16 mouse cellular contexts compared by ENCODE assay signal in the genomic region with DNA sequence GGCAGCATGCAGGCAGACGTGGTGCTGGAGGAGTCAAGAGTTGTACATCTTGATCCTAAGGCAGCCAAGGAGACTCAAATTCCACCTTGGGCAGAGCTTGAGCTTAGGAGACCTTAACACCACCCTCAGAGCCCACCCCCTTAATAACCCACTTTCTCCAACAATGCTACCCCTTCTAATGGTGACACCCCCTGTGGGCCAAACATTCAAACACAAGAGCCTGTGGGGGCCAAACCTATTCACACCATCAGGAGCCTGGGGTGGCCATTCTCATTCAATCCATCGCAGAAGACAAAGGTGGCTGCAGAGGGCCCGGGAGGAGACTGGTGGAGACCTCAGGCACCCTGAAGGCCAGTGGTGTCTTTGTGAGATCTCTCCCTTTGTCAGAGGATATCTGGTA. TPM values are rescaled to one million over a fixed set of nuclear protein-coding genes. Genes with fewer than 3 reads are reported as not detected.
DNase-seq lines count a peak whose midpoint lies in the region.
"Had no signal": no experiment of that assay in that cellular context is flagged by ENCODE, and none has a peak within 500 bp of the region (broad histone marks: within the 10 kb centered on the region; RNA-seq: fewer than 3 reads in every experiment).

No protein-coding gene starts in this region.

- DNase-seq in ES-CJ7 (ENCODE audit: low read depth, low spot score), result peak; percentile 77
- DNase-seq in R1 (ENCODE audit: low read depth, low spot score), result peak; percentile 64
- DNase-seq in ZHBTc4 (ENCODE audit: low read depth, low spot score), result peak; percentile 67
- no peak for DNase-seq in Muller cell, postnatal 12 days (ENCODE audit: inconsistent ontology term)
- no peak for DNase-seq in cerebellum, postnatal 10 days
- no peak for DNase-seq in gastrocnemius, postnatal 4 days (ENCODE audit: low spot score in 2 of 2)
- DNase-seq: adrenal gland, adult 8-10 months; adrenal gland, postnatal 14 days; adrenal gland, postnatal 36 days; cerebellum, adult 11 months; cerebellum, adult 18-20 months; cerebellum, adult 8-10 months; cerebellum, adult 9-11 months; cerebellum, postnatal 25 days; forebrain, postnatal 0 days had no signal

RNA-seq across cellular contexts. Expression of gene Gprc5a, which starts 23.5 kb away (rescaled TPM):
- 1 to 10 TPM; 1.3 to 1.5 TPM for total RNA-seq in gastrocnemius, postnatal 4 days (2021)
- total RNA-seq: G1E had no signal

RNA-seq across cellular contexts. Expression of gene Ddx47, which starts 30.5 kb away (rescaled TPM):
- total RNA-seq in gastrocnemius, postnatal 4 days (2021), result 10 to 100 TPM; 42.1 to 53.6 TPM

Comparison
In these comparisons a context has a peak if more than half of its experiments do, and no peak if none do; other contexts are left out.
1. DNase-seq: peak in ES-CJ7 (single experiment), R1 (single experiment) and ZHBTc4 (single experiment); none in Muller cell, postnatal 12 days (single experiment), cerebellum, postnatal 10 days (0 of 2) and gastrocnemius, postnatal 4 days (0 of 2).